Mouse (Mus musculus): ENCODE measurements around the gene Des.

Des gene

GRCm38 (mm10) chr1:75385142-75385730, 25.1 kb downstream of the Des start:
- DNase-seq, result peak in 1 of 2 experiments; percentile 34

- DNase-seq, result peak in 1 of 2 experiments; percentile 27
Measured at GRCm38 (mm10) chr1:75386149-75386548, 26.0 kb downstream of the Des start.

GRCm38 (mm10) chr1:75387469-75387928, 27.4 kb downstream of the Des start:
- DNase-seq, result peak; percentile 59 to 63

- peak; percentile 56 to 60 for DNase-seq
Measured at GRCm38 (mm10) chr1:75387929-75388897, 28.1 kb downstream of the Des start.

- peak; percentile 48 to 51 for DNase-seq
Measured at GRCm38 (mm10) chr1:75388898-75389515, 28.9 kb downstream of the Des start.

- DNase-seq, result peak; percentile 93 to 96
Measured at GRCm38 (mm10) chr1:75393139-75393538, 33.0 kb downstream of the Des start.

- peak in 1 of 2 experiments; percentile 46 for DNase-seq
Measured at GRCm38 (mm10) chr1:75393846-75394245, 33.7 kb downstream of the Des start.

- DNase-seq, result peak; percentile 72 to 82
Measured at GRCm38 (mm10) chr1:75398761-75399402, 38.8 kb downstream of the Des start.

GRCm38 (mm10) chr1:75399755-75400492, 39.8 kb downstream of the Des start:
- peak; percentile 35 to 59 for DNase-seq

GRCm38 (mm10) chr1:75400493-75401115, 40.5 kb downstream of the Des start:
- DNase-seq, result no peak

GRCm38 (mm10) chr1:75405547-75405946, 45.4 kb downstream of the Des start:
- peak in 1 of 2 experiments; percentile 12 for DNase-seq

- no peak for DNase-seq
Measured at GRCm38 (mm10) chr1:75406173-75406572, 46.0 kb downstream of the Des start.

- DNase-seq, result no peak
Measured at GRCm38 (mm10) chr1:75407056-75407455, 46.9 kb downstream of the Des start.

- DNase-seq, result no peak
Measured at GRCm38 (mm10) chr1:75408210-75408609, 48.1 kb downstream of the Des start.

- DNase-seq, result peak in 1 of 2 experiments; percentile 55
Measured at GRCm38 (mm10) chr1:75409950-75410349, 49.8 kb downstream of the Des start.

- DNase-seq, result no peak
Measured at GRCm38 (mm10) chr1:75412196-75412595, 52.1 kb downstream of the Des start.

GRCm38 (mm10) chr1:75413749-75414148, 53.6 kb downstream of the Des start:
- DNase-seq, result peak; percentile 85 to 89
